Mouse (Mus musculus): ENCODE measurements around the gene Ifi207.
"Not testable (repeated sequence)": the region's sequence is repeated elsewhere in the genome, so short reads cannot be mapped to it uniquely, and the experiment has no call there.

The Ifi207 gene

GRCm38 (mm10) chr1:173741656-173742055, at the start of gene Ifi207:
TSS of gene Ifi207 (minus strand) at chr1:173741747.
- no peak for DNase-seq (ENCODE audit: low spot score)

- DNase-seq (ENCODE audit: low spot score) = not testable (repeated sequence)
Measured at GRCm38 (mm10) chr1:173773457-173773856, 31.9 kb upstream of the Ifi207 start.

DNA sequence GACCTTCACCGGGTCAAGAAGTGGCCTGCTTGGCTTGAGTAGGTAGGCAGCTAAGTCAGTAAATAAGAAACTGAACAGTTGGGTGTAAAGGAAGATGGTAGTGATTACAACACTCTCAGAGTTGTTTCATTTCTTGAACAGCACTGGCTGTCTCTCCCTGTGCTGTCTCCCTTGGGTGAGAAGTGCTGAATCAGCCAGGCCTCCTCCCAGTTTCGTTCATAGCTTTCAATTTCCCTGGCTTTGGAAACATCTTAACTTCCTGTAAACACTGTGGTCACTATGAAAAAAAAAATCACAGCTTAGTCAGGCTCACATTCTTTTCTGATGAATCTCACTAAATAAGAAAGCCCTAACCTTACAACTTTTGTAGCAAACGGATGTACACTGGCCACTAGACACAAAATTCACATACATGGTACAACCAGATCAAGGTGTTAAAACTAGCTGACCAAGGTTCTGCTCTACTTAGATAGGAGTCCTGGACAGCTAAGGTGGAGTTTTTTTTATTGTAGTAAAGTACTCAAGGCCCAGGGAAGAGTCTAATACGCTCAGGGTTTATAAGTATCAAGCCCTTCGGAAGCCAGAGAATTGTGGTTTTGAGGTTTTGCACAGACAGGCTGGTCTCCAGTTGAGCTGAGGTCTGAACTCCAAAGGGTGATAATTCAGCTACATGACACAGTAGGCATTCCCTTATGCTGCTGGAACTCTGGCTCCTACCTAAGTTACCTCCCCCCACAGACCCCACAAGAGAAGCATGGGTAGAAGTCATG, 25.5 kb upstream of the Ifi207 start, which contains the start of gene Ifi204:
Gene Ifi204, minus strand, starts transcription at position 96 of the 770 bp plus-strand sequence.
- not testable (repeated sequence) for DNase-seq (ENCODE audit: low spot score)

DNA sequence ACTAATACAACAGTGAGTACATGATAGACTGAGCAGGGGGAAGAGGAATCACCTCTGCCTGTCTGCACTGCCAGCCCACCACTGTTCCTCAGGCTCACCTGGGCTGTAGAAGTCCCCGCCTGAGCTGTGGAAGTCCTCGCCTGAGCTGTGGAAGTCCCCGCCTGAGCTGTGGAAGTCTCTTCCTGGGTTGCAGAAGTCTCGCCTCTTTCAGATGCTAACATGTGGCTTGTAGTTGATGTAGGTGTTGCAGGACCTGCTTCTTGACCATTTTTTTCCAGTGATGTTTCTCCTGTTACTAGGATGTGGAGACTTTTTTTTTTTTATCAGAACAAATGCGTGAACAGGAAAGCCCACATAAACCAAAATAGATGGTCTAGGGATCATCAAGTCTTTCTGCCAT, 18.5 kb upstream of the Ifi207 start:
- DNase-seq (ENCODE audit: low spot score) = not testable (repeated sequence)

GRCm38 (mm10) chr1:173742262-173742661, 715 bp upstream of the Ifi207 start:
- no peak for DNase-seq (ENCODE audit: low spot score)

- no peak for DNase-seq (ENCODE audit: low spot score)
Measured at GRCm38 (mm10) chr1:173740537-173740936, 1.0 kb downstream of the Ifi207 start.

- no peak for DNase-seq (ENCODE audit: low spot score)
Measured at GRCm38 (mm10) chr1:173736986-173737385, 4.6 kb downstream of the Ifi207 start.

GRCm38 (mm10) chr1:173735015-173735414, 6.5 kb downstream of the Ifi207 start:
- not testable (repeated sequence) for DNase-seq (ENCODE audit: low spot score)

DNA sequence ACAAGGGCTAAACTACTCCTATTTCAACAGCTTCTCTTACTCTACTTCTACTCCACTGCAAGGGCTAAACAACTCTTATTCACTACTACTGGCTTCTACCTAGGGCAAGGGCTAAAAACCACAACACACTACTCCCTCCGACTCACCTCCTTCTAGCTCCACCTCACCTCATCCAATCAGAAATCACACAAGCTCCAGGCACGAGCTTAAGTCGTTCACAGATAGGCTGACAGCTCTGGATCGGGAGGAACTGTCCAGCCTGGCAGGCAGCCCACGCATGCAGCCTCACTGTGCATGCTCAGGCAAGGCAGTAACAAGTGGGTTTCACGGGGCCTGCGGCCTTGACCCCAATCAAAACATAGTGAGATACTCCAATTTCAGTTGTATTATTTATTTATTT, 8.3 kb downstream of the Ifi207 start:
- DNase-seq (ENCODE audit: low spot score) = no peak

DNA sequence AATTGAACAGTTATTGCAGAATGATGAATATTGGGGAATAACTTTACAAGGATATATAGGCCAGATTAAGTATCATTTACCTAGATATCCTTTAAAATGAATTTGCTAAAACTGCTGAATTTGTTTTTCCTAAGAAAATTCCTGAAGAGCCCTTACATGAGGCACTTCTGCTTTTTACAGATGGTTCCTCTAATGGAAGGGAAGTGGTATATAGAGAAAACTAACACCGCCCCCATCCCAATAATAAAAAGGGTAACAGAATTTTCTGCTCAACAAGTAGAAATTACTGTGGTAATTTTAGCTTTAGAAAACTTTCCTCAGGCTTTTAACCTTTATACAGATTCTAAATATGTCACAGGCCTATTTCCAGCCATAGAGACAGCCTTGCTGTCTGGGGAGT, 47.3 kb downstream of the Ifi207 start:
- no peak for DNase-seq (ENCODE audit: low spot score)

GRCm38 (mm10) chr1:173678605-173679004, 62.9 kb downstream of the Ifi207 start:
- DNase-seq (ENCODE audit: low spot score) = not testable (repeated sequence)

- DNase-seq (ENCODE audit: low spot score) = not testable (repeated sequence)
Measured at GRCm38 (mm10) chr1:173673458-173674097, 68.0 kb downstream of the Ifi207 start, which contains the start of gene Ifi208. TSS of gene Ifi208 (plus strand) at chr1:173673675.
